Mouse (Mus musculus) intestine, embryonic 14.5 days (tissue): Measurements from ENCODE around the gene Thbs2. TPM values are rescaled to one million over a fixed set of nuclear protein-coding genes. Genes with fewer than 3 reads are reported as not detected.

Experiments used
- ATAC-seq: fragments of 200-750 bp; cut with Nextera tagmentation; replicated peaks from 2 replicates; pipeline ENCODE4 v1.8.0; 2017; ENCODE audit warnings: low read depth, moderate number of reproducible peaks, moderate TSS enrichment, moderate library complexity; ENCODE audit not compliant: low FRiP score, low TSS enrichment
- DNase-seq: peaks from one replicate; pipeline ENCODE4 v3.0.0-alpha.2; 2018; ENCODE audit warnings: low spot score
- H3K27ac ChIP-seq: fragments of 300-500 bp; sonication (generic); 2 replicates; pipeline ENCODE4 v1.5.1; 2014; ENCODE audit warnings: low read depth, mild to moderate bottlenecking, control low read depth
- H3K27me3 ChIP-seq: fragments of 300-500 bp; sonication (generic); replicated peaks from 2 replicates; pipeline ENCODE4 v1.6.1; 2014; ENCODE audit warnings: low read length, control low read depth; ENCODE audit not compliant: control insufficient read depth, insufficient read depth
- H3K36me3 ChIP-seq: fragments of 300-500 bp; sonication (generic); 2 replicates; pipeline ENCODE4 v1.6.1; 2014; ENCODE audit warnings: low read length, control low read depth; ENCODE audit not compliant: control insufficient read depth, insufficient read depth
- H3K4me1 ChIP-seq: fragments of 300-500 bp; sonication (generic); replicated peaks from 2 replicates; pipeline ENCODE4 v1.6.1; 2014; ENCODE audit warnings: low read length, control low read depth, mixed read lengths; ENCODE audit not compliant: control insufficient read depth, insufficient read depth
- H3K4me2 ChIP-seq: fragments of 300-500 bp; sonication (generic); 2 replicates; pipeline ENCODE4 v1.6.1; 2014; ENCODE audit warnings: low read length
- H3K4me3 ChIP-seq: fragments of 300-500 bp; sonication (generic); 2 replicates; pipeline ENCODE4 v1.5.1; 2014; ENCODE audit warnings: low read depth, low read length, control low read depth, mixed read lengths
- H3K9ac ChIP-seq: fragments of 300-500 bp; sonication (generic); 2 replicates; pipeline ENCODE4 v1.6.1; 2014; ENCODE audit warnings: mild to moderate bottlenecking, low read length
- H3K9me3 ChIP-seq: fragments of 300-500 bp; sonication (generic); 2 replicates; pipeline ENCODE4 v1.6.1; 2016; ENCODE audit warnings: low read length, control low read depth; ENCODE audit not compliant: control insufficient read depth
- WGBS: fragments of 180-500 bp; shearing (Covaris S2); extraction: QIAGEN DNeasy Blood & Tissue Kit; methylation state at CpG from one replicate; pipeline ENCODE4 v1.1.7; 2014; 5-methylcytosine and 5-hydroxymethylcytosine counted together
- polyA plus RNA-seq: library from polyadenylated mRNA; unstranded; fragments of >200 nt; fragmentation: Nextera tagmentation; extraction: Ambion mirVana; gene quantifications from 2 replicates; pipeline ENCODE4 v1.2.1, GENCODE M21; 2014

Gene Thbs2
- polyA plus RNA-seq, 1 experiment from 2014 or later: 55.6 TPM

DNA sequence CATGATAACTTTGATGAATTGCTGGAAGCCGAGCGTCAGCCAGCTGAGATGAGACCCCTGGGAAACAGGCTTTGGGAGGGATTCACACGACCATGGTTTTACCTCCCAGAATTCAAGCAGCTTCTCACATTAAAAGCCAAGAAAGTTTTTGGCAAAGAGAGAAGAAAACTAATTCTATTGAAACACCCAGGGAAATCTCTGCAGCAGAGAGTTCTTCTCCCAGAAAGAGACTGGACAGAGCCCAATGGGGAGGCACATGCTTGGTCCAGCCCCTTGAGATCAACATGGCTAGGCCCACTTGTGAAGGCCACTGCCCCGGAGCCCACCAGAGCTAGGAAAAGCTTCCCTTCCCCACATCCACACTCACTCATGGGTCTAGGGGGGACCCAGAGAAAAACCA, 26.9 kb upstream of the Thbs2 start:
- H3K9ac ChIP-seq: no peak overlapping the region
- ATAC-seq: no peak
- no peaks in the 10 kb centered on the region for H3K36me3 ChIP-seq
- H3K9me3 ChIP-seq: 0 out of 2 replicates have a peak, but pooled peaks cover 2% of the 10 kb centered on the region
- H3K4me1 ChIP-seq: no peaks in the 10 kb centered on the region; the same call in 1 of the 2 replicates
- H3K4me3 ChIP-seq: no peak overlapping the region
- H3K27me3 ChIP-seq: no peaks in the 10 kb centered on the region
- DNase-seq: peak; percentile 45
- H3K4me2 ChIP-seq: no peak overlapping the region
- WGBS: 76% methylated on average over 4 of the region's 4 CpGs
- 0 out of 2 replicates have a peak overlapping the region, but pooled peaks have one; percentile 34 for H3K27ac ChIP-seq

DNA sequence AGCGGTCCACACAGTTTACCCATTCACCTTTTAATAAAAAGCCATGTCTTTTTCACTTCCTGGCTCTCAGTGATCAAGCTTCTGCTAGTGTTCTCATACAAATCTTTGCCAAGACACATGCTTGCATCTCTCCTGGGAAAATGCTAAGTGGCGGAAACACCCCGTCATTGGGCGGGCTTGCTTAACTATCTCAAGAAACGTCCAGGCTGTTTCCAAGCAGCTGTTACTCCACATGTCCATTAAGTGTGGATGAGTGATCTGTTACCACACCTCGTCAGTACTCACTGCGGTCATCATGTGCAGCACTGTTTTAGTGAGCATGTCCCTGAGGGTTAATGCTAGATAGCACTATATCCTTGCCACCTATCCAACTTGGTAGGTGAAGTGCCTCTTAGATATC, 26.2 kb upstream of the Thbs2 start:
- 74% methylated on average over 7 of the region's 7 CpGs for WGBS
- Histone ChIP-seq H3K36me3 (no peaks in the 10 kb centered on the region), H3K27ac (no peak overlapping the region), H3K4me1 (no peaks in the 10 kb centered on the region; the same call in 1 of the 2 replicates), H3K9ac (no peak overlapping the region), H3K27me3 (no peaks in the 10 kb centered on the region), H3K9me3 (0 out of 2 replicates have a peak, but pooled peaks cover 2% of the 10 kb centered on the region), H3K4me3 (no peak overlapping the region), H3K4me2 (no peak overlapping the region)
- DNase-seq (peak; percentile 49), ATAC-seq (no peak)

DNA sequence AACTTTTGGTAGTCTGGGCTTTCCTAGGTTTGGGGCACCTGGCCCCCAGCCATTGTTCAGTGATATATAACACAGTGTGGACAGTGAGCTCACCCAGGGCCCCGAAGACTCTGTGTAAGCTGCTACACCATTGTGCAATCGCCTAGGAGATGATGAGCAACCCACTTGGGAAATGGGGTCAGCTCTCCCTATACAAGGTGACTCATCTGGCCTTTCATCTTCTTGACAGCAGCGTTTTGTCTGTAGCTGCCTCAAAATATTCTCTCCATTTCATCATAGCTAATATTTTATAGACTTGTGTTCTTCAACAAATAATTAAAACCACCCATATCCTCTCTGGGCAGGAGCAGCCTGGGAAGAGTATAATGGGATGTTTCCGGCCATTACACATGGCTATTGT, 24.8 kb upstream of the Thbs2 start:
- H3K9ac ChIP-seq: no peak overlapping the region
- no peaks in the 10 kb centered on the region for H3K27me3 ChIP-seq
- H3K27ac ChIP-seq: no peak overlapping the region
- 0 out of 2 replicates have a peak, but pooled peaks cover 2% of the 10 kb centered on the region for H3K9me3 ChIP-seq
- WGBS: 66% methylated on average over 4 of the region's 4 CpGs
- no peak overlapping the region for H3K4me2 ChIP-seq
- ATAC-seq (0 out of 2 replicates have a peak, but pooled peaks have one; percentile 43), DNase-seq (peak; percentile 48)
- no peak overlapping the region for H3K4me3 ChIP-seq
- H3K4me1 ChIP-seq: no peaks in the 10 kb centered on the region; the same call in 1 of the 2 replicates
- H3K36me3 ChIP-seq: no peaks in the 10 kb centered on the region

DNA sequence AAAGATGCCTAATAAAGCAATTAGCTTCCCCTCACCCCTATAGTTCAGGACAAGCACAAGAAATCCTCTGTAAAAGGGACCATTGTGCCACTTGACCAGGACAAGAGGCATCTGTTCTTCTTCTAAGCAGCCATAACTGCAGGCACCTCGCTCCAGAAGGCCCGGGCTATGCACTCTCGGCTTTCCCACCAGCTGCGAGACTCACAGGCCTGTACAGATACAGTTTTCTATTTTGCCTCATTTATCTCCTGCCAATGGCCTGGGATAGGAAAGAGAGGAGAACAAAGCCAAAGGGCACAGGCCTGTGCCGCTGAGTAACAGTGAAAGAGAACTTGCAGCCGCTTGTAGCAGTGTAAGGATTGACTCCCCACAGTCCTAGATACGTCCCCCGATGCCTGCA, 20.7 kb upstream of the Thbs2 start:
- WGBS: 63% methylated on average over 8 of the region's 8 CpGs
- no peaks in the 10 kb centered on the region for H3K36me3 ChIP-seq
- no peaks in the 10 kb centered on the region for H3K9me3 ChIP-seq
- no peak; the same call in 1 of the 2 replicates for ATAC-seq
- DNase-seq: peak; percentile 51
- H3K27me3 ChIP-seq: no peaks in the 10 kb centered on the region
- no peak overlapping the region for H3K9ac ChIP-seq
- H3K27ac ChIP-seq: no peak overlapping the region
- no peaks in the 10 kb centered on the region for H3K4me1 ChIP-seq
- H3K4me2 ChIP-seq: no peak overlapping the region
- no peak overlapping the region for H3K4me3 ChIP-seq

DNA sequence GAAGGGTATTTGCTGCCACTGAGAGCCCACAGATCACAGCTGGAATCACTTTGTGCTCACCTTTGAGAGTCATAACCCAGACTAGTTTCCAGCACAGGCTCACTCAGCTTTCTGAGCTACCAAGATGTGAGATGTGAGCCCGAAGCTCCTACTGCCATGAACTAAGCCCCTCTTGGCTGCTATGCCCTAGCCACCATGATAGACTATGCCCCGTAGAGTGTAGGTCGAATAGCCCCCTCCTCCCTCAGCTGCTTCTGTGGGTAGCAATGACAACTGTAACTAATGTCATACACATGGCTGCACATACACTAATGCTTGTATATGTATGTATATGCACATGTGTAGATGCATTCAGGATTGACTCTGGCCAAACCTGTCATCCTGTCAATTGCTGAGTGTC, 20.3 kb upstream of the Thbs2 start:
- 92% methylated on average over 3 of the region's 3 CpGs for WGBS
- ATAC-seq (no peak; the same call in 1 of the 2 replicates), DNase-seq (peak; percentile 49)
- Histone ChIP-seq H3K27me3 (no peaks in the 10 kb centered on the region), H3K4me3 (no peak overlapping the region), H3K4me1 (no peaks in the 10 kb centered on the region), H3K9me3 (no peaks in the 10 kb centered on the region), H3K27ac (no peak overlapping the region), H3K36me3 (no peaks in the 10 kb centered on the region), H3K9ac (no peak overlapping the region), H3K4me2 (no peak overlapping the region)

DNA sequence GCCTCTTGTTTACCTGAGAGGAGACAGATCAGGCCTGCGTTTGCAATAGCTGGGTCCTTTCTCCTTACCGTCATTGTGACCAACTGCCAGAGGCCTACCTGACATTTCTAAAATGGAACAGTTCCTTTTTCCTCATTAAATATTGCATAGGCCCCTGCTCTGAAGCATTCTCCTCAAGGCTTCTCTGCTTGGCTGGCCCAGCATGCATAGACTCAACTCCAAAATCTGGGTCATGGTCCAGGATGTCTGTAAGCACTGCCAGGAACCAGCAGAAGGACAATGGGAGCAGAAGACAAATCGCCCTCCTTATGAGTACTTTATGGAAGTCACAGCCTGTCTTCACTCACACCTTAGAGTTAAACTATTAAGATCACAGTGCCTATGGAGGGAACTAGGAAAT, 17.7 kb upstream of the Thbs2 start:
- Histone ChIP-seq H3K4me2 (no peak overlapping the region), H3K36me3 (no peaks in the 10 kb centered on the region), H3K9ac (no peak overlapping the region), H3K4me3 (no peak overlapping the region), H3K9me3 (no peaks in the 10 kb centered on the region), H3K27ac (no peak overlapping the region), H3K27me3 (no peaks in the 10 kb centered on the region), H3K4me1 (no peaks in the 10 kb centered on the region)
- WGBS: 80% methylated on average over 3 of the region's 3 CpGs
- DNase-seq (no peak), ATAC-seq (no peak)

DNA sequence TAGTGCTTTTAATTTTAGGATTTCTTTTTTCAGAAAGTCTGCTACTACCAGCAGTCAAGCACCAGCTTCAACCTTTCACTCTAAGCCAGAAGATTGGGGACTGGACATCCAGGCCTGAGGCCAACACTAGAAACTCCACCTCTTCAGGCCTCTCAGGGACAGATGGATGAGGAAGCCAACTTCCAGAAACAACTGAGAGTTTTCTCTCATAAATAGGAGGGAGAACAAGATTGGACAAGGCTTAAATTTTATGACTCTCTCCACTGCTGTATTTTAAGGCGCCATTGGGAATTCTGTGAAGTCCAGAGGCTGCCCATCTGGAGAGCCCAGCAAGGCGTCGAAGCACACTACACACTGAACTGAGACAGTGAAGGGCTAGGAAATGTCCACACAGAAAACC, 17.0 kb upstream of the Thbs2 start:
- ATAC-seq (no peak), DNase-seq (peak; percentile 40)
- 85% methylated on average over 3 of the region's 3 CpGs for WGBS
- Histone ChIP-seq H3K4me3 (no peak overlapping the region), H3K9ac (no peak overlapping the region), H3K4me1 (no peaks in the 10 kb centered on the region), H3K36me3 (no peaks in the 10 kb centered on the region), H3K27ac (no peak overlapping the region), H3K4me2 (no peak overlapping the region), H3K27me3 (no peaks in the 10 kb centered on the region), H3K9me3 (no peaks in the 10 kb centered on the region)

DNA sequence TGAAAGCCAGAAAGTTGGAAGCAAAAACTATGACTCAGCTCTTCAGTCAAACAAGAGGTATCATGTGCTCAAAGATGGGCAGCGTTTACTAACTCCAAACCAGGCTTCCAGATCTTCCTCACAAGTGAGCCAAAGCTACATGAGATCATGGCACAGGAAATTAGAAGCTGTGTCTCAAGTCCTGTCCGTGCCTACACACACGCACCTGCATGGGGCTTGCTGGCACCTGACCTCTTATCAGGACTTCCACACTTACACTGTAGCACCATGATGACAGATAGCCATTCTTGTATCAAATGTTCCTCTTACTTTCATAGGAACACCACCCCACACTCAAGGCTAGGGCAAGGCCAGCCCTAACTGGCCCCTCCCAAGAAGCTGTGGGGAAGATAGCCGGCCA, 12.0 kb upstream of the Thbs2 start:
- Histone ChIP-seq H3K9me3 (no peaks in the 10 kb centered on the region), H3K27ac (no peak overlapping the region), H3K4me3 (no peak overlapping the region), H3K4me1 (peaks cover 15% of the 10 kb centered on the region), H3K4me2 (no peak overlapping the region), H3K9ac (no peak overlapping the region), H3K27me3 (no peaks in the 10 kb centered on the region), H3K36me3 (no peaks in the 10 kb centered on the region)
- WGBS: 91% methylated on average over 4 of the region's 4 CpGs
- ATAC-seq (no peak), DNase-seq (peak; percentile 38)

DNA sequence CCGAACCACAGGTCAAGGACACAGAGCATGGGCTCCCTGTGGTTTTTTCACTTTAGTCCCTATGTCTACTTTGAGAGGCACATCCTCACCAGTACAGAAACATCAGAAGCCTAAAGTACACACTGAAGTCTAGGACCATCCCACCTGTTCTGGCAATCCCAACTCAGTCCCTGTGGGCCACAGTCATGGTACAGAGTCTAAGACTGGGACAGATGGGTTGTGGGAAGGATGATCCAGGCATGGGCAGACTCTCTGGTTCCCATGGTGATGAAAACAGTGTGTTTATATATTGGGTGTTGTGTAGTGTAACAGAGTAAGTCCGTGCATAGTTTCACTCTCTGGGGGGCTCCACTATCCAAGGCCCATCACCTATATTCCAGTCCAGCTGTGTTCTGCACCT, 11.4 kb upstream of the Thbs2 start:
- WGBS: 81% methylated on average over 2 of the region's 2 CpGs
- Histone ChIP-seq H3K4me3 (no peak overlapping the region), H3K9me3 (no peaks in the 10 kb centered on the region), H3K9ac (no peak overlapping the region), H3K27me3 (no peaks in the 10 kb centered on the region), H3K27ac (no peak overlapping the region), H3K36me3 (no peaks in the 10 kb centered on the region), H3K4me1 (peaks cover 15% of the 10 kb centered on the region), H3K4me2 (no peak overlapping the region)
- ATAC-seq (no peak), DNase-seq (peak; percentile 33)
